Mouse (Mus musculus) c-Kit-positive CD71-positive TER-119-negative erythroid progenitor cells, embryonic 14.5 days (primary cell): Measurements from ENCODE around the gene Rnf144a.

Source experiments
- DNase-seq: peaks from one replicate; pipeline ENCODE4 v3.0.0-alpha.2; 2013; ENCODE audit warnings: low read depth

Rnf144a gene

DNA sequence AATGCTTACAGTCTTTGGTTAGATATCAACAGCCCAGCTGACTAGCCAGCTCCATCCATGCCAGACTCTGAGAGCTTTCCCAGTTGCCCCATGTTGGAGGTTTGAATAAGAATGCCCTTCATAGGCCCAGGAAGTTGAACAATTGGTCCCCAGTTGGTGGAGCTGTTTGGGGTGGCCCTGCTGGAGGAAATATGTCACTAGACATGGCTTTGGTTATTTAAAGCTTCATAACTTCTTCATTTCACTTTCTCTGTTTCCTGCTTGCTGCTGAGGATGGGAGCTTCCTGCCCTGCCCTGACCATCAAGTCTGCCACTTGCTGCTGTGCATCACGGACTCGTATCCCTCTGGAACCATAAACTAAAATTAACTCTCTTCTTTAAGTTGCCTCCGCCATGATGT lies 4.6 kb downstream of the Rnf144a start:
- DNase-seq, result no peak

DNA sequence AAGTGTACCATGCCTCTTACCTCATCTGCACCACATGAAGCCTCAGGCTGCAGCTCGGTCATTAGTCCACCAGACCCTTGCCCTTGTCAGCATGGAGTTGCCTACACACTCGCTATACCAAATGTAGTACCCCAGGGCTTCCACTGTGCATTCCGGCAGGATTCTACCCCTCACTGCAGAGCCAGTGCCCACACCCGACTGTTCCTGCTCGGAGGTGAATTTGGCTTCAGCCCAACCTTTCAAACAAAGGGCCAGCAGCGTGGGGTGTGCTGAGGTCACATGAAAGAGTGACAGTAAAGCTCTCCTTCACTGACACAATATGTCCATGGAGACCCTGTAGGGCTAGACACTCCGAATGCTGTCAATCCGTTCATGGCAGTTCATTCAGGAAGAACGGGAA lies 6.3 kb downstream of the Rnf144a start:
- no peak for DNase-seq

DNA sequence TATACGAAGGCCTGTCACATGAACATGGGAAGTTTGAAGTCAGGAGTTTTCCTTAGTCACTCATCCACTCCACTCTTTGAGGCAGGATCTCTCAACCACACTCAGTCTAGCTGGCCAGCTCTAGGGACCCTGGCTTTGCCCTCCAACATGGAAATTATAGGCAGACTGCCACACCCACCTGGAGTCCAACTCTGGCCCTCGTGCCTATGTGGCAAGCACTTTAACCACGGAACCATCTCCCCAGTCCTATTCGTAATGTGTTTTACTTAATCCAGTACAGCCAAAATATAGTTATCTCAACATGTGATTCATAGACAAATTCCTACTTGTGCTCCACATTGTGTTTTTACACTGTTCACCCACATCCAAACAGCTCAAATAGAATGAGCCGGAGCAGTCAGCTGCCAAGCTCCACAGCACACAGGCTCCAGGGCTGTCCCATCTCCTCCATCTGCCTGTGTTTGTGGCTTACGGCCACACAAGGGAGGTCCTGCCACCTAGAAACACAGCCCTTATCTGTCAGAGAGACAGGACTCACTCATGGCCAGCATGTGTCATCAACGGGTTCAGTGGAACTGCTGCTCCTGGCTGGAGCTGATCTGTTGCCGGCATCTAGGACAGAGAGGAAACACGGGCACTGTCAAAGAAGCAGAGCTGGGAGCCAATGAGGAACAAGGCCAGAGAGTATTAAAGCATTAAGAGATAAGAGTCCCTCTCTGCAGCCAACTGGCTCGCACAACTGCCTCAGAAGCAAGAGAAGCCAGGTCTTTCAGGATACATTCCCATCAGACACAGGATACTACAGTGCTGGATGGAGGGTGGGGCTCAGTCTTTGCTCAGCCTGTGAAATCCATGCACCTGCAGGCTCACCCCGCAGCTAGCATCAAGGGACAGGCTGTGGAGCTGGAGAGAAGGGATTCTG lies 10.0 kb downstream of the Rnf144a start:
- DNase-seq, result no peak

DNA sequence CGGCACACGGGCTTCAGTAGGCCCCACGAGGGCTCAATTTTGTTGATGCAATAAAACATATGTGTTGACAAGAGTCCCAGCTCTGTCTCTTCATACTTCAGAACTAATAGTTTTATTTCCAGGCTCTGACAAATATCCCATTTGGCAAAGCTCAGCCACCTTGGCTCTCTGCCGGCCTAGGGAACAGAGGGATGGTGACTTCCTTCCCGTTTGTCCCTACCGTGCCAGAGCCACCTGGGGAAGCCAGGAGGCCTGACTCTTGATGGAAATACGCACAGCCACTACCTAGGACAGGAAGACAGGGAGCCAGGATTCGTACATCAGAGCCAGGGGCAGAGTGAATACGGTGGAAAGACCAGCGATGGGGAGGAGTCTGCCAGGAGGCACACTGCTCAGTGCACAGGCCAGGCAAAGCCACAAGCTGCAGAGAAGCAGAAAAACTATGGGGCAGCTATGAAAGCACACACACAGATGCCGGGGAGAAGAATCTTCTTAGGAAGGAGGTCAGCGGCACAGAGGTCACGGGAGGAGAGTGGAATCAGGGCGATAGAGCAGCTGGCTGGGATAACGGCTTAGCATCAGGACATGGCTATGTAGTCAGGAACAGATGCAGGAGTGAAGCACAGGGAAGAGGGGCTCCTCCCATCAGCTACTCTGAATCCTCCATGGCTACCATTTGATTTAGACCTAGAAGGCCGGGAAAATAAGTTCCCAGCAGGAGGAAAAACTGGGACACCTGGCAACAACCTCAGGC lies 11.5 kb downstream of the Rnf144a start:
- DNase-seq, result no peak

DNA sequence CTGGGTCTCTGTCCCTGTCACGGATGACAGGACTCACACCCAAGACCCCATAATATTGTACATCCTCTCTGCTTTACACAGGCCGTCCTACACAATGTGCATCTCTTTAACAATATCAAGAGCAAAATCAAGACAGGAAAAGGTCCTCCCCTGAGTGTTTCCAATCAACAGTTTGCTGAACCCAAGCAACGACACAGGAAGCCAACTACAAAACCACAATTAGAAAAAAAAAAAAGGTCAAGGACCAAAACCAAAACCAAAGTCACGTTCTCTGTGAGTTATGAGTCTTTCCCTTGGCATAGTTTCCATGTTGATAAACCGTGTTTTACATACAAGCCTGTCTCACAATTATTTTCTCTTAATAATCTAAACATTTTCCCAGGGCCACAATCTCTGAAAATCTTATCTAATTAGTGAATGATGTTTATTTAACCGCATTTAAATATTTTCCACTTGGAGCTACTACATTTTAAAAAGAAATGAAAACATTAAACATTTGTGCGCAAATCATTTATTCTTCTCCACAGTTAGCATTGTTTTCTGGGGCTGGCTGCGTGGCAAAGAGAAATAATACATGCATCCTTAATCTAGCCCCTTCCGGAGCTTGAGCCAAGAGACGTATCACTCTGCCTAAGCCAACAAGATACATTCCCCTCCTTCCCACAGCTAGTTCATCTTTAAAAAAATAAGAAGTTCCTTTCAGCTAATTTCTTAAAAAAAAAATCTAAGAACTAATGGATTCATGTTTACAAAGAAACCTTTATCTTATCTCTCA lies 13.2 kb downstream of the Rnf144a start:
- no peak for DNase-seq

DNA sequence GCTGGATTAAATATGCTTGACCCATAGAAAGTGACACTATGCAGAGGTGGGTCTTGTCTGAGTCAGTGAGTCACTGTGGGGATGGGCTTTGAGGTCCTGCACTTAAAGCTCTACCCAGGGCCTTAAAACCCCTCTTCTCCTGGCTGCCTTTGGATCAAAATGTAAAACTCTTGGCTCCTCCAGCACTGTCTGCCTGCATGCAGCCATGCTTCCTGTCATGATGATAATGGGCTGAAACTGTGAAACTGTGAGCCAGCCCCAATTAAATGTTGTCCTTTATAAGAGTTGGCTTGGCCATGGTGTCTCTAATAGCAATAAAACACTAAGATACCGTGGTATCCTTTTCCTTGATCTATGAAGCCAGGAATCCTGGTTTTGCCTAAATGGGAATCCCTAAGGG lies 13.8 kb downstream of the Rnf144a start:
- DNase-seq, result no peak

DNA sequence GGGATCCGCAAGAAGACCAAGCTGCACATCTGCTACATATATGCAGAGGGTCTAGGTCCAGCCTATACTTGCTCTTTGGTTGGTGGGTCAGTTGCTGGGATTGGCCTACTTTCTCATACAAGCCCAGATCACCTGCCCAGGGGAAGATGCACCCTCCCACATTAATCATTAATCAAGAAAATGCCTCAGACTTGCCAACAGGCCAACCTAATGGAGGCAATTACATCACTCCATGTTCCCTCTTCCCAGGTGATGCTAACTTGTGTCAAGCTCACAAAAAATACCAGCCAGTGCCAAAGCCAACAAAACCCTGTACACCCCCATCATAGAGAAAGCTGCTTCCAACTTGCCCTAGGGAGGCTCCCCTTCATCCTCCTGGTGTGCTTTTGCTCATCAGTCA lies 14.3 kb downstream of the Rnf144a start:
- no peak for DNase-seq

DNA sequence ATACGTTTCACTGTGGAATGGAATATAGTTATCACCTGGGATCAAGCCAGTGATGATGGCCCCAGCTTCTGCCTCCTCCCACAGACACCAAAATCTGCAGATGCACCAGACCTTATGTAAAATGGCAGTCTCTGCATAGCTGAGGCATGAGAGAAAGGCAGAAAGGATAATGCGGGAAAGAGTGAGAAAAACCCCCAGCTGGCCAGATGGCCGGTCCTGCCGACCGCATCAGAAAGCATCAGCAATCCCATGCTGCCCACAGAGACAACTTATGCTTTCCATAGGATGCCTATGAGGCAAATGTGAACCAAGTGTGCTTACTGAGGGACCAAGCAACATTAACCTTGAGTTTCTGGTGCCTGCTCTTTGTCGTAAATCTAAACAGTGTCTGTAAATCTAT lies 15.7 kb downstream of the Rnf144a start:
- DNase-seq, result no peak

DNA sequence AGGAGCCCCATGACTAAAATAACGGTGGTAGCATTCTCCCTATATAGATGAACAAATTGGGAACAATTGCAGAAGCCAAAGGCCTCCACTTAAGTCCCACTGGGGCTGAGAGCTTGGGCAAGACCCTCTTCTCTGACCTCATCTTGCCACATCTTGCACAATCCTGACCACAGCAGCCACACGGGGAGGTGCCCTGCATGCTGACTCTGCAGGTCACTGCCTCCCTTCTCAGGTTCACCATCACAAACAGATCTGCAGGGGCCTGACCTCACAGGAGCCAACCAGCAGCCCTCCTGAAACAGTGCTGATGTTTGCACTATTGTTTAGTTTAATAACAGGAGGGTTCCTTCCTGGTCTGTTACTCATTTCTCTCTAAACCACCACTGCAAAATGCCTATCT lies 16.5 kb downstream of the Rnf144a start:
- DNase-seq, result no peak

DNA sequence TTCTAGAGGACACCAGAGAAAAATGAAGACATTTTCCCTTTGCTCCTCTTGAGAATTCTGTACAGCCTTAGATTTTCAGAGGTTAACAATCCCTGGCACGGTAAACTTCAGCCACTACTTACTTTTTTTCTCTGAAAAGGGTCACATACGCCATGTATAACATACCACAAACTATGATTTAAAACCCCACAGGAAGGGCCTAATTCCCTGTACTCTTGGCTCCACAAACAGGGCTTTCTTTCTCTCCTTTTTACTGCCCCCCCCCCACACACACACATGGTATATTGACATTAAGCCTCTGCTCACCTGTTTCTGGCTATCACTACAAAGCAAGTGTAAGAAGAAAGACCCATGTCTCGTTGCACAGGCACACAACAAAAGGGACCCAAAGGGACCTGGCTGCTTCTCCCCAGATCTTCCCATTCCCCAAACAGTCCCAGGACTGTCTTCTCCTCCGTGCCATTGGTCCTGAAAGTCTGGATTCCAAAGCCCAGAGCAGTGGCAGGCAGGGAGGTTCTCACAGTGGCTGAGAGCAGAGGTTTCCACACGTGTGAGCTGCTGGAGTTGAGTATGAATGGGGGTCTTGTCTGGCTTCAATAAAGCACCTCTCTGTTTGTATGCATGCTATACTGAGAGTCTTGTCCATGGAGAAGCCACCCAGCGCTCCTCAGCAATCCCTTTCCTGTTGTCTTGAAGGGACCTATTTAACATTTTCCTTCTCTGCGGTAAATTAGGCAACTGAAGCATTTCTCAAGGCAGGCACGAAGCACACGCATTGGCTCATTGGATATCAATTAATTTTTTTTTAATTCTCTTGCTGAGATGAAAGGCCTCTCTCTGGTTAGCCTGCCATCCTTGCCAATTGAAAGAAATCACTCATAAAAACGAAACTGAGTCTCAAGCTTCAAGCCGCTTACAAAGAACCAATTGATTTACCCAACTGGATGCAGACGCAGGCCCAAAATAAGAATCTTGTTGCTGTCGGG lies 20.3 kb downstream of the Rnf144a start:
- no peak for DNase-seq

DNA sequence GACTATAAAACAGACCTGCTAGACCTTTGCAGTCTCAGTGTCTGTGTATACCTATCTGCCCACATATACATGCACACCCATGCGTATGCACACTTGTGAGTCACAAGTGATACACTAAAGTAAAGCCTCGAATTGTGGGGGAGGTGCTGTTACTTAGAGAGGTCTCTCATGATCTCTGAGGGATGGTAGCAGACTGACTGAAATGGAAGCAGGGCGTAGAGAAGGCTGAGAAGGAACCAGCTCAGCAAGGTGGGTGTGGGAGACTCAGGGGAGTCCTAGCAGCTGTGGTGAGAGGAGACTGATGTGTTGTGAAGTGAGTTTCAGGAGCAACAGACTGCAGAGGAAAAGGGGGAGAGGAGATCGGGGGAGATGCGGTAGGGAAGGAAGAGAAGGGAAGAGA lies 21.8 kb downstream of the Rnf144a start:
- no peak for DNase-seq

DNA sequence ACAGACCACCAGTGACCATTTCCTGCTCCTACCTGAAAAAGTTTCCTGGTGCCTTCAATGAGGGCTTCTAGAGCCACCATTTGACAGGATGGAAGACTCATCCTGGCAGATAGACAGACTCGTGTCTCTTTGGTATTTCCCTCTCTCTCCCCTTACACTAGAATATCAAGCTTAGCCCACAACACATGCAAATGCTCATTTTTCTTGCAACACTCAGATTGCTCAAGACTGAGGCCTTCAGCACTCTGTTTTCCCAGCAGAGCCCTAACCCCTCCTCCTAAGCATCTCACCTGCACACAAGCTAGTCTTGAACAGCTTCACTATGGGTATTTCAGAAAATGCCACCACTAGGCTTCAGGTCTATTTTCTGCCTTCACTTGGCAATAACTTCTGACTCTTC lies 23.9 kb downstream of the Rnf144a start:
- no peak for DNase-seq

DNA sequence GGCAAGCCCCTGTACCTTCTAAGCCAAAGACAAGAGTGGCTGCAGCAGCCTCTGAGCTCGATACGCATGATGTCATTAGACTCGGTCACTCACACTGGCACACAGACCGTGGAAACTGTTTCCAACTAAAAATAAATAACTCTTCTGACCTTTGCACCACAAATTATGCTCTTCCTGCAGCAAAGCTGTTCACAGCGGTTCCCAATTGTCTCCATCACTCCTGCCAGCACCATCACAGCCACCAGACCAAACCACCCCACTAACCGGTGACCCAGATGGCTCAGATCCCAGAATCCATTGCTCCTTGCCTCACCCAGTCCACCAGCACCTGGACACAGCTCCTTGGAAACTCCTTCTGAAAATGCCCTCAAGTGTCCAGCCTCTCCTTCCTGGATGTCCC lies 27.5 kb downstream of the Rnf144a start:
- no peak for DNase-seq

DNA sequence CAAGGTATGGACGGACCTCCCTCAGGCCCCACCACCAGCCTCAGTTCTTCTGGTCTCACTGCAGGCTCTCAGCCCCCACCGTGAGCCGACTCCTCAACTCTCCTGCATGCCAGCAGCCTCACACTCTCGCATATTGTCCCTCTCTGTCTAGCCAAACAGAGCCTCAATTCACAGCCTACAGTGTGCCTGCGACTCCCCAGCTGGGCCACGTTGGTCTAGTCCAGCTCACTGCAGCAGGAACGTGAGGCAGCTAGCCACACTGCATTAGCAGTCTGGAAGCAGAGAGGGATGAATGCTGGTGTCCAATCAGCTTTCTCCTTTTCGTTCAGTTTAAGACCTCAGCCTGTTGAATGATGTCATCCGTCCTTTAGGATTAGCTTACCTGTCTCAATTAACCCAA lies 28.1 kb downstream of the Rnf144a start:
- DNase-seq, result no peak

DNA sequence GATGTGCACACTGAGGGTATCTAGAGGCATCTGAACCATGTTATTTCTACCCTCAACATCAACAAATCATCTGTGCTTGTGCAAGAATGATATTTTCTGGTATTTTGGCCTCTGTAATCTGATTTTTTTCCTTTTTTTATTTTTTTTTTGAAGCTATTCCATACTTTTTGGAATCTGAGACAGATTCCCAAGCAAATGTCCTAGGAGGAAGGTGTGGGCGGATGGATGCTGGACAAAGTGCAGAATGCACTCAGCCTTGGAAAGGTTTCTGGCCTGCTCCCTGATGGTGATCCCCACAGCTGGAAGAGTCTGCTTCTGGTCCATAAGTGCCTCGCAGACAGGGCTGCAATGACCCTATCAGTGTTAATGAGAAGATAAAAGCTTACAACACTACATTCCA lies 28.9 kb downstream of the Rnf144a start:
- no peak for DNase-seq

DNA sequence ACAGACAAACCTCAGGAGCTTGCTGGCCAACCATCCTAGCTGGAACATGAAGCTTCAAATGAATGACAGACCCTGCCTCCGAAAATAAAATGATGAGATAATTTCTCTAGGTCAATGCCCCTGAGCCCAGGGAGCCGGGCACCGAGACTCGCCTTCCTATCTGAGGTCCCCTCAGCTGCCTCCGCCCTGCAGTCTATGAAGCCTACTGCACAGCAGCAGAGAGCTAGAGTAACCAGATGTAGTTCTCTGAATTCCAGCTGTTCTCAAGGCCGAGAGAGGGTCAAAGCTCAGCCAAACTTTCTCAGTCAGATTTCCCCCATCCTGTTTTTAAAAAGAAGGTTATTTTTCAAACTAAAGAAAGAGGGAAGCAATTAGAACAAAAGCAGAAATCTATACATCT lies 29.3 kb downstream of the Rnf144a start:
- no peak for DNase-seq

DNA sequence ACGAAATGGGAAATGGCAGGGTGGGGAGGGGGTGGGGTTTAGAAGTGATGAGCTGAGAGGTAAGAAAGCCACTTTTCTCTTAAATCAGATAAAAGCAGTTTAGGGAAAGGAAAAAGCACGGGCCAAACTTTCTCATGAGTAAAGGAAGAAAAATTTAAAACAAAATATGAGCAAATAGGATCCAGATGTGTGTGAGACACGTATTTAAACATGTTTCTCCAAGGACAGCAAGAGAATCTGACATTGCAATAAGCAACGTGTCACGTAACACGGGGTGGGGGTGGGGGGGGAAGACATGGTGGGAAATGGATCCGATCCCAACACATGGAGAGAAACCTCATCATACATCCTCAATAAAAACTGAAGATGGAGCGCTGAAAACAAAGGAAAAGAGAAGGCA lies 33.3 kb downstream of the Rnf144a start:
- no peak for DNase-seq

DNA sequence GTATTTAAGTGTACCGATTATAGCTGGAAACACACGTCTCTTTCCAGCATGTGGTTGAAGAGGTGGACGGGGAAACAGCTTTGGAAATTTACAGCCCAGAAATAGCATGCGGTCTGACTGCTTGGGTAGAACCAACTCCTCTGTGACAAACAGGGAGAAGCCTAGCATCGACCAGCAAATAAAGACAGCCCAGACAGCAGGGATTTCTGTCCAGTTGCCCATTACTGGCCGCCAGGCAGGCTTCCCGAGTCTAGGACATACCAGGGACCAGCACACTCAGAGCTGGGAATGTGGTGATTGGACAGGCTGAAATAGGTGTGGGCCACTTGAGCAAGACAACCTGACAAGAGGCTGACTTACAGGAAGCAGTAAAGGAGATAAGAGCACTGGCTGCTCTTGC lies 35.3 kb downstream of the Rnf144a start:
- DNase-seq, result no peak

DNA sequence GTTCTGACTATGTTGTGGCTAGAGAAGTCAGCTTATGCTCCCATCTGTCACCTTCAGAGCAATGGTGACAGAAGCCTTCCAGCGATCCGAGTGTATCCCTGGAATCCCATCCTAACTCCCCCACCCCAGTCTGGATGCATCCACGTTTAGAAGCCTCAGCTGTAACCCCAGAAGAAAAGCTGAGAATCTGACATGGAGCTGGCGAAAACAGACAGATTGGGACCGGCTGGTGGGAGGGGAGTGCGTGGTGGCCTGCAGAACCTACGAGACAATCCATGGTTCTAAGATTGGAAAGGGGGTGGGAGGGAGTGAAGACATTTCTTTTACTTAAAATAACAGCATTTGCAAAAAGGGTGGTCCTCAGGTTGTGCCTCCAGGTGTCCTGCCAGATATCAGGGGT lies 37.4 kb downstream of the Rnf144a start:
- no peak for DNase-seq

DNA sequence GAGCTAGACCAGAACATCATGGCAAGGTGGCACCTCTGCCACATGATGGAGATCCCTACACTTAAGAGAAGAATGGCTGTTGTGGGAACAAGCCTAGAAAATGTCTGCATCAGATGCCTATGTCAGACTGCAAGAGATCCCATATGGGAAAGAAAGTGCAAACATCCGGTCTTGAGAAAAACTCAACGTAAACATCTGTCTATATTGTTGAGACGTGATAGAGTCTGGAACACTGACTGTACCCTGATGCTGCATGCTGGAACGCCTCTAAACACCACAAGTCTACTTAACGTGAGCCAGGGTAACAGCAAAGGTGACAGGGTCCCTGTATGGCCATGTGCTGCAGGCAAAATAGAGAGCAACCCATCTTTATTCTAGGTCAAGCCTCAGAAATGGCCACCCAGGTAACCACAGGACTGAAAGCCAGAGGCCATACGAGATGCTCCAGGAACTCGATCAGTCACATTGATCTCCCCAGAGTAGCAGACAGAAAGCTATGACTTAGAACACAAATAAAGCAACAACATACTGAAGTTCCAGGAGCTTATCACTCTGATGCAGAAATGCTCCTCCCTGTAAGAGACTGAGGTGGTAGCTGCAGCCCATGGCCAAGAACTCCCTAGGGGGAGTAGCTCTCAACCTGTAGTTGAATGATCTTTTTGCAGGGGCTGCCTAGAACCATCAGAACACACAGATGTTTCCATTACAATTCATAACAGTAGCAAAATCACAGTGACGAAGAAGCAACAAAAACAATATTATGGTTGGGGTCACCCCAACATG lies 38.3 kb downstream of the Rnf144a start:
- DNase-seq, result no peak

DNA sequence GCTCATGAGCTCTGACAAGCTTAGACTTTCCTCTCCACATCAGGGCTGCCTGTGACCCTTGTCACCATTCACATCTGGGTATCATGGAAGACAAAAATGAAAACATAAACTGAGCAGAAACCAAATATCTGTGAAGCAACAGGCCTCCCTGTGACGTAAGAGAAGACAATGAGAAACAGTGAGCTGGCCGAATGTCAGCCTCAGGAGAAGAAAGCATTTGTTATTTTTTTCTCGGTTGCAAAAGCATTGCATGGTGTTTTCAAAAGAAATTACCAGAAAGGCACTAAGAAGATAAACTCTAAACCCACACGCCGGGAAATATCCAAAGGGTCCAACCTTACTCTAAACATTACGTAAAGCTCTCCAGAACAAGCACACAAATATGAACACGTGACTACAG lies 41.3 kb downstream of the Rnf144a start:
- no peak for DNase-seq
